Mouse (Mus musculus) CD8-positive naive resting alpha-beta T cell, adult 2 months (primary cell): ENCODE results near the gene Add3.
A peak's percentile ranks its signal among the peaks of the same experiment; 100 is the strongest.

ENCODE experiments used
- DNase-seq, 2 experiments: peaks; one replicate each; pipeline ENCODE4 v3.0.0; 2022; ENCODE audit warnings: low read depth in 2 of 2, low spot score in 2 of 2

Gene Add3

GRCm38 (mm10) chr19:53140044-53140803 lies at the start of gene Add3:
TSS of gene Add3 (plus strand) at chr19:53140443.
- DNase-seq = peak; percentile 24 to 30

- no peak for DNase-seq
Measured at GRCm38 (mm10) chr19:53090677-53091076, 49.6 kb upstream of the Add3 start.

- no peak for DNase-seq
Measured at GRCm38 (mm10) chr19:53092251-53092650, 48.0 kb upstream of the Add3 start.

- no peak for DNase-seq
Measured at GRCm38 (mm10) chr19:53093294-53093693, 46.9 kb upstream of the Add3 start.

- no peak for DNase-seq
Measured at GRCm38 (mm10) chr19:53094684-53095083, 45.6 kb upstream of the Add3 start.

- no peak for DNase-seq
Measured at GRCm38 (mm10) chr19:53101374-53102300, 38.6 kb upstream of the Add3 start.

- DNase-seq = no peak
Measured at GRCm38 (mm10) chr19:53105374-53106090, 34.7 kb upstream of the Add3 start.

- DNase-seq = peak in 1 of 2 experiments; percentile 26
Measured at GRCm38 (mm10) chr19:53106952-53107351, 33.3 kb upstream of the Add3 start.

GRCm38 (mm10) chr19:53107361-53108247 lies 32.6 kb upstream of the Add3 start:
- DNase-seq = no peak

- no peak for DNase-seq
Measured at GRCm38 (mm10) chr19:53111996-53112590, 28.1 kb upstream of the Add3 start.

- no peak for DNase-seq
Measured at GRCm38 (mm10) chr19:53119255-53119795, 20.9 kb upstream of the Add3 start.

GRCm38 (mm10) chr19:53120483-53120882 lies 19.8 kb upstream of the Add3 start:
- no peak for DNase-seq

GRCm38 (mm10) chr19:53122641-53123241 lies 17.5 kb upstream of the Add3 start:
- DNase-seq = no peak

GRCm38 (mm10) chr19:53123301-53123700 lies 16.9 kb upstream of the Add3 start:
- DNase-seq = no peak

GRCm38 (mm10) chr19:53125679-53126078 lies 14.6 kb upstream of the Add3 start:
- DNase-seq = no peak

- no peak for DNase-seq
Measured at GRCm38 (mm10) chr19:53126546-53126945, 13.7 kb upstream of the Add3 start.

- DNase-seq = no peak
Measured at GRCm38 (mm10) chr19:53127320-53128291, 12.6 kb upstream of the Add3 start.
